Mouse (Mus musculus): ENCODE results near the gene Tmem156.
"Not testable (repeated sequence)": the region's sequence is repeated elsewhere in the genome, so short reads cannot be mapped to it uniquely, and the experiment has no call there.

Tmem156 gene

GRCm38 (mm10) chr5:65091921-65092320, at the start of gene Tmem156:
Gene Tmem156 (minus strand): TSS chr5:65092132.
- DNase-seq (ENCODE audit: inconsistent ontology term), result no peak

- no peak for DNase-seq (ENCODE audit: inconsistent ontology term)
Measured at GRCm38 (mm10) chr5:65141242-65141641, 49.3 kb upstream of the Tmem156 start.

- DNase-seq (ENCODE audit: inconsistent ontology term), result no peak
Measured at GRCm38 (mm10) chr5:65137073-65137472, 45.1 kb upstream of the Tmem156 start.

GRCm38 (mm10) chr5:65136159-65136558, 44.2 kb upstream of the Tmem156 start:
- DNase-seq (ENCODE audit: inconsistent ontology term), result no peak

DNA sequence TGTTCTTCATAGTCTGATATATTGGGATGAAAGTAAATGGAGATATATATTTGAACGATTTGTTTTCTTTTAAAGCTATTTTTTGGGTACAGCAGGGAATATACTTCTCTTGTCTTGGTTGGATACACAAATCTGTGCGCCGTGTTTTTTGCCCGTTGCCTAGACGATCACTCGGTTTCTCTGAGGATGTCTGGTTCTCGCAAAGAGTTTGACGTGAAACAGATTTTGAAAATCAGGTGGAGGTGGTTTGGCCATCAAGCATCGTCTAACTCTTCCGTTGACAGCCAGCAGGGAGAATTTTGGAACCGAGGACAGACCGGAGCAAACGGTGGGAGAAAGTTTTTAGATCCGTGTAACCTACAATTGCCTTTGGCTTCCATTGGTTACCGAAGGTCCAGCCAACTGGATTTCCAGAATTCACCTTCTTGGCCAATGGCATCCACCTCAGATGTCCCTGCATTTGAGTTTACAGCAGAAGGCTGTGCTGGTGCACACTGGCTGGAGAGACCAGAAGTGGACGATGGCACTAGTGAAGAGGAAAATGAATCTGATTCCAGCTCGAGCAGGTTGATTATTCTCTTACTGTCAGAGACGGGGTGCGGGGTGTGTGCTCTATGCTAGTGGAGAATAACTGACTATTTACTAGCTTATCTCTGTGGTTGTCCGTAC, 39.4 kb upstream of the Tmem156 start:
- peak; percentile 56 for DNase-seq (ENCODE audit: inconsistent ontology term)

DNA sequence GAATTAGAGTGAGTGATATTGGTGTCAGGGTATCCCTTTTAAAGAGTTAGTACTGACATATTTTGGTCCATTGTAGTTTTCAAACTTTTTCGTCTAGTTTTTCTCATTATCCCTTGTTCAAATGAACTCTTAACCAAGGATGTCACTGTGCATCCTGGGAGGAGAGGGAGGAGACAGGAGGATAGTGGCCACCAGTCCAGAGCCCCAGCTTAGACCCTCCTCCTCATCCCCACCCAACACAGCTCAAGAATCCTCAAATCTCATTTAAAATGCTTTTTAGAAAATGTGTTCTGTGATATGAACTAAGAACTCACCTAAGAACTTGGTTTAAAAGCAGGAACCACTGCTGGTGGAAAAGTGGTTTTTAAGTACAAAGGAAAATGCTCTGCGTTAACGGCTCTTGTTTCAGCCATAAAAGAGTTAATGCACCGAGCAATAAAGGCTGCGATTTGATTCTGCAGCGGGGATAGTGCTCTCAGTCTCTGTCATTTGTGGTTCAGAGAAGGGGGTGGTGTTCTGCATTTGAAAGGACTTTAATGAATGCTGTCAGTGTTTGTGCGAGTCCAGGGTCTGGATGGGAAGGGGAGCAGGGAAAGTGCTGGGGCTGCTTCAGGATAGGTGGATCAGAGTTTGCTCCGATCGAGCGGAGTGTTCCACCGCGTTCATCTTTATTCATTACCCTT, 38.7 kb upstream of the Tmem156 start:
- DNase-seq (ENCODE audit: inconsistent ontology term), result peak; percentile 41

GRCm38 (mm10) chr5:65128481-65128880, 36.5 kb upstream of the Tmem156 start:
- no peak for DNase-seq (ENCODE audit: inconsistent ontology term)

- DNase-seq (ENCODE audit: inconsistent ontology term), result no peak
Measured at GRCm38 (mm10) chr5:65126137-65126536, 34.2 kb upstream of the Tmem156 start.

DNA sequence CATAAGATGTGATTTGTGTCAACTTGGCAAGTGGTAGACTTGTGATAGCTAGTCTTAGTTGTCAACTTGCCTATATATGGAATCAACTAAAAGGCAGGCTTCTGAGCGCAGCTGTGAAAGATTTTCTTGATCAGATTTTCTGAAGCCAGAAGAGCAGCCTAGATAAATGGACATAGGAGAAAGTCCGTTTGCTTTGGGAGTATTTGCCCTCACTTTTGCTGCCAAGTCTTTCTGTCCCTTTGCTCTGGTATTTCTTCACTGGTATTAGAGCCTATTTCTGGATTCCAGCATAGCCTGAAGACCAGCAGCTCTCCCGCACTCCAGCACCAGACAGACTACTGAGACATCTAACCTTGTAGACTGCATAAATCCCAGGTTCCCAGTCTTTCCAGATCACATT, 30.7 kb upstream of the Tmem156 start:
- no peak for DNase-seq (ENCODE audit: inconsistent ontology term)

DNA sequence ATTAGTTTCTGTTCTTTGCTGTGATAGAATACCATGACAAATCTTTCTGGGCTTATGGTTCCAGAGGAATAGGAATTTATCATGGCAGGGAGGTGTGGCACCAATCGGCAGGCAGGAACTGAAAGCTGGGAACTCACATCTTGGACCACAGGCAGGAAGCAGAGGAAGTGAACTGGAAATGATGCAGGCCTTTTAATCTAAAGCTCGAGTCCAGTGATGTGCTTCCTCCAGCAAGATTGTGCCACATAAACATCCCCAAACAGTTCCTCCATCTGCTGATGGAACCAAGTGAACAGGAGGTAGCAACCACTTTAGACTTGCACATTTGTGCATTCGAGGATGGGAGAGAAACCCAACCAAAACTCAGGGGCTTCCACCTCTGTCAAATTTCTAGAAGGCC, 28.0 kb upstream of the Tmem156 start:
- no peak for DNase-seq (ENCODE audit: inconsistent ontology term)

DNA sequence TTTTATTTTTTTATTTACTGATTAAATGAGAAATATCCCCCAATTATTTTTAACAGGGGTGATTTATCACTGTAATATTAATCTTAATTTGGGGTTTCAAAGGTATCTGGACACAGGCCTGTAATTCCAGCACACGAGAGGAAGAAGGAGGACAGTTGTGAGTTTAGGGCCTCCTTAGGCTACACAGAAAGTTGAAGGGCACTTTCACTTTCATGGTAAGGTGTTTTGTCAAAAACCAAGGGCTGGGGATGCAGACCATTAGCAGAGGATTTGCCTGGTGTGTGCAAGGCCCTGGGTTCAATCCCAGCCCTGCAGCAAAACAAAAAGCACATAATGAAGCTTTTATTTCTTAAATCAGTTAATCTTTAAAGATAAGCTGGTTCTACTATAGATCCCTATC, 27.6 kb upstream of the Tmem156 start:
- no peak for DNase-seq (ENCODE audit: inconsistent ontology term)

GRCm38 (mm10) chr5:65116789-65117188, 24.9 kb upstream of the Tmem156 start:
- DNase-seq (ENCODE audit: inconsistent ontology term), result no peak

DNA sequence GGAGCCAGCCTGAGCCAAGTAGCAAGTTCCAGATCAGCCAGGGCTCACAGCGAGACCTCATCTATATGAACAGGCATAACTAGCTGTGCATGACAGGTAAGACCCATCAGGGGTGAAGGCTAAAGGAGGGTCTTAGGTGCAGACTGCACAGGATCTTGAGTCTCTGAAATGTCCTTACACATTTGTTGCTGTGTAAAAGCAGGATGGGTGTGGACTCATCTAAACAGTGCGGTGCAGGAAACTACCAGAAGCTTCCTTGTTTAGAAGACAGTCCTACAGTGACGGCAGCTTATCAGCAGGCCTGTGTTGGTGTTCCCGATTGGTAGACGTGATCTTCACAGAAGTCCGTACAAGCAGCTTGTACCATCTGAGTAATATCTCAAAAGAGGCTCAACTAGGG, 21.4 kb upstream of the Tmem156 start:
- no peak for DNase-seq (ENCODE audit: inconsistent ontology term)

DNA sequence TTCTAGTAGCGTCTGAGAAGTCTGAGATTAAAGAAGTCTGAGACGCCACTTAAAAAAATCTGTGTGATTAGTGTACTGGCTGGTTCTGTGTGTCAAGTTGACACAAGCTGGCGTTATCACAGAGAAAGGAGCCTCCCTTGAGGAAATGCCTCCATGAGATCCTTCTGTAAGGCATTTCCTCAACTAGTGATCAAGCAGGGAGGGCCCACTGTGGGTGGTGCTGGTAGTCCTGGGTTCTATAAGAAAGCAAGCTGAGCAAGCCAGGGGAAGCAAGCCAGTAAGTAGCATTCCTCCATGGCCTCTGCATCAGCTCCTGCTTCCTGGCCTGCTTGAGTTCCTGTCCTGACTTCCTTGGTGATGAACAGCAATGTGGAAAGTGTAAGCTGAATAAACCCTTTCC, 20.3 kb upstream of the Tmem156 start:
- DNase-seq (ENCODE audit: inconsistent ontology term), result not testable (repeated sequence)

DNA sequence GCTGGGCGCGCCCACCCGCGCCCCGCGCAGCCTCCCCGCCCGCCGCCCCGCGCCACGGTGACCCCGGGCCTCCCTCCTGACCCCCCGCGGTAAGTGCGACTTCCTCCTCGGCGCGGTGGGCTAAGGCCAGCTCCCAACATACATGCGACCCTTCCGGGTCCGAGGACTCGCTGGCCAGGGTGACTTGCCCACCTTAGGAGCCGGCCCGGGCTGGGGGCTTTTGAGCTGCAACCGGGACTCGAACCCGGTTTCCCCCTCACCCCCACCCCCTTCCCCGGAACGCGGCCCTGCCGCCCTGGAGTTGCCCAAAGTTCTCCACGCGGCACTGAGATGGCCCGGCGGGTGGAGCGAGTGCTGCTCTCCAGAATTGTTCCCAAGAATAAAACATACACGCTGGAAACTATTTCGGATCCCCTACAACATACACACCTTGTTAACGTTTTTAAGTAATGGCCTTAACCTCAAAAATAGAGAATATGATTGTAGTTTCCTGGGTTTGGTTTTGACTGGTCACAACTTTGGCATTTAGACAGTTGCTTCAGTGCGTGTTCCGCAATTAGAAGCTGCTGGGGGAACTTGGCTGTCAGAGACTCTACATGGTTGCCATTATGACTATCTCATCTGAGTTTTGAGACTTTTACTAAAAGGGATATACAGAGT, 16.0 kb upstream of the Tmem156 start:
- peak; percentile 62 for DNase-seq (ENCODE audit: inconsistent ontology term)

DNA sequence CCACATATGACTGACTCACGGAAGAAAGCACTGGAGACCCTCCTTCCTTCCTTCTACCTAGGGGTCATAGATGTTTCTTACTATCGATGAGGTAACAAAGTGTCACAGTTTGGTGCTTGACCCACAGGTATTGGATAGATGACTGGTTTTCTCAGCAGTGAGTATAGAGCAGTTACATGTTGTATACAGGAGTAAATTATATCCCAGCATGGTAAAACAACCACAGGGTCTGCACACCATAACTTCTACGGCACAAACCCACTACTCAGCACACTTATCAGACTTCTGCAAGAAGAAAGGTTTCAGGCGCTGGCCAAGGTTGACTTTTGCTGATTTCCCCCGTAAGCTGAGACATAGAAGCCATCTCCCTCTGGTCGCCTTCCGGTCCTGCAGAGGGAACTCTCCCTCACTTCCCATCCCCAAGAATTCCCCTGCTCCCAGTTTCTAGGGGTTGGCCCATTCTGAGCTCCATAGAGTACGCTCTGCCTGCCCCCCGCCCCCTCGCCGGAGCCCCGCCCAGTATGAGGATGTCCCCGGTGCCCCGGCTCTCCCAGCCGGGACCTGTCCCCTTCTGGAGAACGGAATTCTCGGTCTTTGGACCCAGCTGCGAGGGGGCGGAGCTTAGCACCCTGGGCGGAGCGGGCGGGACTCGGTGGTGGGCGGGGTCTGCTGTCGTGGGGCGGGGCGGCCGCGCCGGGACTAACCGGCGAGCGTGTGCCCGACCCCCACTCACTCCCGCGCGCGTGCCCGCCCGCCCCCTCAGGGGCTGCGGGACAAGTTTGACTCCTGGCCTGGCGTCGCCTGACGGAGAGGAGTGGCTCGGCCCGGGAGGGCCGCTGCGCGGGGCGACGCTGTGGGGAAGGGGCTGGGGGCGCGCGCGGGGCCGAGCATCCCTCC, 15.2 kb upstream of the Tmem156 start, which contains the start of gene Klhl5:
Gene Klhl5 (plus strand): TSS at position 664 of the 897 bp plus-strand sequence.
- DNase-seq (ENCODE audit: inconsistent ontology term), result peak; percentile 96

DNA sequence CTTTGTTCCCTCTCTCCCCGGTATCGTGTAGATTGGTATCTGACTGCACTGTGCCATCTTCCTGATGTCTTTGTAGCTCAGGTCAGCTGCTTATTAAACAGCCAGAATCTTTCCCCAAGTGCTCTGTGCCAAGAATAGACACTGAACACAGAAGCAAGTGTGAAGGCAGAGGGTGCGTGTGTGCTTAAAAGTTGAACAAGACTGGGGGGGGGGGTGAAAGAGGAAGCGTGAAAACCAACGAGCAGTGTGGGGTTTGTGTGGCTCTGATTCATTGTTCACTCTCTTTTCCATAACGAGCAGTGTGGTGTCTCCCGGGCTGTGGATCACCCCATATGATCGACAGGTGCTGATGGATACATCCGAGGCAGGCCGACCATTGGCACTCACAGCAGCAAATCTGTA, 10.7 kb upstream of the Tmem156 start:
- DNase-seq (ENCODE audit: inconsistent ontology term), result no peak

DNA sequence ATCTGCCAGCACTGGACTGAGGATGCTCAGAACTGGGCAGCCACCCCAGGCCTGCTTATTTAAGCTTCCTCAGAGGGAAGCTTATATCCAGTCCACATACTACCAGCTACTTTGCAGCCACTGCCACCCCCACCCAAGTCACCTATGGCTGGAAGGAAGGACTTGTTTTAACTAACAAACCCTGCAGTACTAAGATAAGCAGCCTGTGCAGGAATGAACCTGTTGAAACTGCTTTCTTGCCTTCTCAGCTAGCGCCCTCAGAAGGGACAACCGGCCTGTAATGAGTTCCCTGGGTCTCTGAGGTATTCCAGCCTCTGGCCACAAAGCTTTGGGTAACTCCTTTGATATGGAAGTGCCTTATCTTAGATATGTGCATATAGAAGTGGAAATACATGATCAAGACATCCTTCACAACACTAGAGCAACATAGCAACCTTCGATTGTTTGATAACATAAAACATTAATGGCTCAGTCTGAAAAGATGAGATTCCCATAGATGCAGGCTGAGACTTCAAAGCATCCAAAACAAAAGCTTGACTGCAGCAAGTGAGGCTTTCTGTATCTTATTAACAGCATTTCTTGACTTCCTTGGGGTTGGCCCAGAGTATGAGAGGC, 10.2 kb upstream of the Tmem156 start:
- DNase-seq (ENCODE audit: inconsistent ontology term), result no peak

DNA sequence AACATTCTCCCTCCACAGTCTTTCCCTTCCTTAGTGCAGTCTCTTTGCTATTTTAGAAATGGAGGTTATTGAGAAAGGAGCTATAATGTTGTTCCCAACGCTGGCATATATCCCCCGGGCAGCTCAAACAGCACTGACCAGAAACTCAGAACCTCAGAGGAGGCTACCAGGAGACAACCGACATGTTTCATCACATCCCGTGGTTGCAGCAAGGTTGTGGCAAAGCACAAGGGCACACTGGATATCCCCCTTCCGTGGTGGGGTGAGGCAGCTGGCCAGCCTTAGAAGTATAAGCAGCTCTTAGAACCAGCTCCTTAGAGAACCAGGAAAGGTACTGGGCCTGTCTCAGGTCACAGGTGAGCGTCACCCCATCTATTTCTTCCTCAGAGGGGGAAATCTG, 9.7 kb upstream of the Tmem156 start:
- no peak for DNase-seq (ENCODE audit: inconsistent ontology term)

DNA sequence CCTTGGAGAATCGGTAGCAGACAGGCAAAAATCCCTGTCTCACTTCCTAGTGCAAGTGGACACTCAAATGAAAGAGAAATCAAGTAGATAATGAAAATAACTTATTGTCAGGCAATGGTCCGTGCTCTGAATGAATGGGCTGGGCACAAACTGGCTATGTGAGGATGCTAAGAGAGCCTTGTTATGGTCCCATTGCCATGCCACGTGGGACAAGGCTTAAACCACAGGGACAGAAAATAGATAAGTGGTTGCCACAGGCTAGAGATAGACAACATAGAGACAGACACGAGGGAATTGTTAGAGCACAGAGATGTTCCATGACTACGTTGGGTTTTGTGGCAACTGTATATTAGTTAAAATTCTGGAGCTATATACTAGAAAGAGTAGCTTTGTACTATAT, 9.3 kb upstream of the Tmem156 start:
- DNase-seq (ENCODE audit: inconsistent ontology term), result no peak

DNA sequence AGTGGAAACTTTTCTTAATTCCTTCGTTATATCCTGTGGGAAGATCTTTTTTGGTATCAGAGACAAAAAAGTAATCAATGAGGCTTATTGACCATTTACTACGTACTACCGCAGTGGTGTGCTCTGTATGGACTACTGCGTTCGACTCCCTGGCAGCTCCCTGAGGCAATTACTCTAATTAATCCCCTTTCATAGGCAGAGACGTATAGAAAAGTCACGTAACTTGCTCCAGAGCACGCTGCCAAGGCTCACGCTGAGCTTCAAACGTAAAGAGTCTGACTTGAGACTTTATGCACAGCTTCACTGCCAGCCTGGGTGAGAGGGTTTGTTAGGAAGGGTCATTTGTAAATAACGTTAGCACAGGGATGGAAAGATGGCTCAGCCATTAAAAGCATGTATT, 8.1 kb upstream of the Tmem156 start:
- no peak for DNase-seq (ENCODE audit: inconsistent ontology term)
